Mouse (Mus musculus) monocyte, adult 5-6 weeks (primary cell): ENCODE results near the gene Hcrtr1. TPM values are rescaled to one million over a fixed set of nuclear protein-coding genes. Genes with fewer than 3 reads are reported as not detected.

Experiments
- ATAC-seq: fragments of 153-309, 156-312 bp; replicated peaks from 2 replicates; pipeline ENCODE4 v1.8.0; 2017; ENCODE audit warnings: mild to moderate bottlenecking; ENCODE audit not compliant: low TSS enrichment, insufficient number of reproducible peaks, severe bottlenecking, poor library complexity, low FRiP score
- total RNA-seq: library from RNA; stranded (forward); fragments of 200-1000, 200-491, 200-594 nt; gene quantifications from 3 replicates; pipeline ENCODE4 v1.2.3, GENCODE M21; 2017

The Hcrtr1 gene
- total RNA-seq, 1 experiment from 2014 or later, result not detected

- ATAC-seq, result peak; percentile 83
Observed at GRCm38 (mm10) chr4:130087293-130087692, 51.9 kb downstream of the Hcrtr1 start.

GRCm38 (mm10) chr4:130085246-130085820, 53.8 kb downstream of the Hcrtr1 start:
- ATAC-seq, result no peak

GRCm38 (mm10) chr4:130084331-130084945, 54.7 kb downstream of the Hcrtr1 start:
- ATAC-seq, result no peak

GRCm38 (mm10) chr4:130082211-130082610, 56.9 kb downstream of the Hcrtr1 start:
- ATAC-seq, result no peak

GRCm38 (mm10) chr4:130081345-130082190, 57.6 kb downstream of the Hcrtr1 start:
- no peak for ATAC-seq

Other genes starting within 250 kb of the Hcrtr1 start
- gene Spocd1, start 210.1 kb downstream of the Hcrtr1 start, total RNA-seq, result not detected in 3 replicates
- gene Adgrb2, start 154.5 kb downstream of the Hcrtr1 start, total RNA-seq, result 2.0 to 2.3 TPM in 2 of 3 replicates, not detected in the other
- 0.19 TPM in 1 of 3 replicates, not detected in the others for gene Col16a1, start 91.5 kb downstream of the Hcrtr1 start, total RNA-seq
- 9.7 to 15.8 TPM (median 10.2 TPM) in 3 replicates for gene Pef1, start 36.8 kb downstream of the Hcrtr1 start, total RNA-seq
- not detected in 3 replicates for gene Tinagl1, start 35.8 kb upstream of the Hcrtr1 start, total RNA-seq
- gene Gm853, start 83.0 kb upstream of the Hcrtr1 start, total RNA-seq, result not detected in 3 replicates
- not detected in 3 replicates for gene Serinc2, start 139.8 kb upstream of the Hcrtr1 start, total RNA-seq
- 1.0 TPM in 1 of 3 replicates, not detected in the others for gene Fabp3, start 169.2 kb upstream of the Hcrtr1 start, total RNA-seq
- gene Gm10570, start 169.3 kb upstream of the Hcrtr1 start, total RNA-seq, result not detected in 3 replicates
- 43.9 to 83.9 TPM (median 83.8 TPM) in 3 replicates for gene Zcchc17, start 220.6 kb upstream of the Hcrtr1 start, total RNA-seq
- gene Snrnp40, start 220.8 kb upstream of the Hcrtr1 start, total RNA-seq, result 42.5 to 56.5 TPM (median 51.3 TPM) in 3 replicates